Mouse (Mus musculus): ENCODE data around the gene Syngr1.

DNA sequence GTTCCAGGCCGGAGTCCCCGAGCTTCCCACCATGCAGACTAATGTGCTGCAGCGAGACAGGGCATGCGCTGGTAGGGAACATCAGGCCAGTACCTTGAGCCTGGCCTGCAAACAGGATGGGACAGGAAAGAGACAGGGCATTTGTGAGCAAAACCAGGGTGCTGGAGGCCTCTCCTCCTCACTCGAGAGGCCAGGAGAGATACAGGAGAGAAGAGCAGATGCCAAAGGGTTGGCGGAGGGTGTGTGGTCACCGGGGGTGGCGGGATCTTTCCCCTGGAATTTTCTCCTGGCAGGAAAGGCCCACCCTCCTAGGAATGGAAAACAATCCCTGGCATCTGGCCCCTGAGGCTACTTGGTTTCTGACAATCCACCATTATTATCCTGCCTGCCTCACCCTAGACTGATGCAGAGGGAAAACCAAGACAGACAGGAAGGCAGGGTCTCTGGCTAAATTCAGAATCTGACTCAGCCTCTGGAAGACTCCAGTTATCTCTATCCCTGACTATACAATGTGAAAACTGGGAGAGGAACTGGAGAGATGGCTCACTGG lies 21.0 kb upstream of the Syngr1 start:
- TF ChIP-seq EP300 (IDR thresholded peaks at IDR 0.05; ENCODE audit: low read depth): no peak
- TF ChIP-seq CTCF (IDR thresholded peaks at IDR 0.05; ENCODE audit: low read depth): no peak

Data from liver, postnatal 0 days (tissue).